Mouse (Mus musculus): Measurements from ENCODE around the gene Luc7l3. TPM values are rescaled to one million over a fixed set of nuclear protein-coding genes. Genes with fewer than 3 reads are reported as not detected.

Luc7l3 gene
- 10 to 100 TPM; 47.8 to 50.4 TPM for total RNA-seq (2021)

- DNase-seq: peak; percentile 96
These were observed at the start of gene Luc7l3 for GRCm38 (mm10) chr11:94321931-94322400. TSS of gene Luc7l3 (minus strand) at chr11:94321988.

GRCm38 (mm10) chr11:94370809-94371208, 49.0 kb upstream of the Luc7l3 start:
- no peak for DNase-seq

GRCm38 (mm10) chr11:94369981-94370380, 48.2 kb upstream of the Luc7l3 start:
- no peak for DNase-seq

- DNase-seq: no peak
These were observed 43.6 kb upstream of the Luc7l3 start for GRCm38 (mm10) chr11:94365340-94365739.

GRCm38 (mm10) chr11:94363690-94364089, 41.9 kb upstream of the Luc7l3 start:
- no peak for DNase-seq

GRCm38 (mm10) chr11:94362101-94362500, 40.3 kb upstream of the Luc7l3 start:
- no peak for DNase-seq

GRCm38 (mm10) chr11:94361166-94361870, 39.5 kb upstream of the Luc7l3 start:
- DNase-seq: no peak

- no peak for DNase-seq
These were observed 37.4 kb upstream of the Luc7l3 start for GRCm38 (mm10) chr11:94359168-94359567.

GRCm38 (mm10) chr11:94355521-94356217, 33.9 kb upstream of the Luc7l3 start:
- DNase-seq: no peak

GRCm38 (mm10) chr11:94351094-94351493, 29.3 kb upstream of the Luc7l3 start:
- no peak for DNase-seq

- no peak for DNase-seq
These were observed 28.5 kb upstream of the Luc7l3 start for GRCm38 (mm10) chr11:94350337-94350736.

- no peak for DNase-seq
These were observed 28.1 kb upstream of the Luc7l3 start for GRCm38 (mm10) chr11:94349839-94350238.

- DNase-seq: no peak
These were observed 25.3 kb upstream of the Luc7l3 start for GRCm38 (mm10) chr11:94347063-94347575.

- DNase-seq: peak; percentile 42
These were observed 24.8 kb upstream of the Luc7l3 start for GRCm38 (mm10) chr11:94346611-94347010.

GRCm38 (mm10) chr11:94345926-94346325, 24.1 kb upstream of the Luc7l3 start:
- DNase-seq: no peak

- DNase-seq: no peak
These were observed 22.7 kb upstream of the Luc7l3 start for GRCm38 (mm10) chr11:94344470-94344869.

- DNase-seq: no peak
These were observed 22.2 kb upstream of the Luc7l3 start for GRCm38 (mm10) chr11:94343955-94344358.

- no peak for DNase-seq
These were observed 20.5 kb upstream of the Luc7l3 start for GRCm38 (mm10) chr11:94342114-94342905.

GRCm38 (mm10) chr11:94340948-94341933, 19.5 kb upstream of the Luc7l3 start:
- DNase-seq: no peak

GRCm38 (mm10) chr11:94339732-94340585, 18.2 kb upstream of the Luc7l3 start:
- DNase-seq: peak; percentile 65

- no peak for DNase-seq
These were observed 16.6 kb upstream of the Luc7l3 start for GRCm38 (mm10) chr11:94338347-94338746.

Data from heart, postnatal 4 days (tissue).